Mouse (Mus musculus) lung, adult 2 months (tissue): ENCODE data around the gene Lss.

ENCODE experiments used
- CTCF ChIP-seq: fragments of 200-500 bp; IDR thresholded peaks from 2 replicates; pipeline ENCODE4 v1.5.1; 2011; ENCODE audit warnings: mild to moderate bottlenecking, low read length, control low read depth; ENCODE audit not compliant: insufficient read depth
- POLR2A ChIP-seq: fragments of 200-500 bp; IDR thresholded peaks from 2 replicates; pipeline ENCODE4 v1.6.1; 2011; ENCODE audit warnings: low read depth, mild to moderate bottlenecking, control low read depth, low read length, borderline replicate concordance; ENCODE audit errors: extremely low read depth

- TF ChIP-seq CTCF: no peak
- no peak for TF ChIP-seq POLR2A
Measured at GRCm38 (mm10) chr10:76590197-76590596, 58.8 kb downstream of the Lss start.
